Mouse (Mus musculus) ES-CJ7 (cell line): Measurements from ENCODE around the gene 1700029P11Rik.

Source experiments
- DNase-seq: peaks from one replicate; pipeline ENCODE4 v3.0.0; 2011; ENCODE audit warnings: low read depth, low spot score

Gene 1700029P11Rik

GRCm38 (mm10) chr15:81957598-81957997 is 22.7 kb upstream of the 1700029P11Rik start:
- DNase-seq: no peak

GRCm38 (mm10) chr15:81958906-81959305 is 21.4 kb upstream of the 1700029P11Rik start:
- no peak for DNase-seq

- DNase-seq: peak; percentile 97
Observed at GRCm38 (mm10) chr15:81960171-81961077, 19.9 kb upstream of the 1700029P11Rik start, which contains the start of gene Pmm1. Pmm1 (minus strand) TSS chr15:81960930.

- DNase-seq: no peak
Observed at GRCm38 (mm10) chr15:81961078-81961451, 19.3 kb upstream of the 1700029P11Rik start.

GRCm38 (mm10) chr15:81964262-81964661 is 16.1 kb upstream of the 1700029P11Rik start:
- no peak for DNase-seq

- DNase-seq: peak; percentile 75
Observed at GRCm38 (mm10) chr15:81964980-81965545, 15.3 kb upstream of the 1700029P11Rik start.

GRCm38 (mm10) chr15:81966062-81966829 is 14.1 kb upstream of the 1700029P11Rik start:
- no peak for DNase-seq

GRCm38 (mm10) chr15:81967821-81968220 is 12.5 kb upstream of the 1700029P11Rik start:
- DNase-seq: peak; percentile 76

- DNase-seq: peak; percentile 34
Observed at GRCm38 (mm10) chr15:81968447-81968846, 11.9 kb upstream of the 1700029P11Rik start.

GRCm38 (mm10) chr15:81969173-81969572 is 11.2 kb upstream of the 1700029P11Rik start:
- DNase-seq: peak; percentile 90

- DNase-seq: peak; percentile 76
Observed at GRCm38 (mm10) chr15:81969635-81970034, 10.7 kb upstream of the 1700029P11Rik start.

- peak; percentile 72 for DNase-seq
Observed at GRCm38 (mm10) chr15:81970498-81970897, 9.8 kb upstream of the 1700029P11Rik start.

- peak; percentile 49 for DNase-seq
Observed at GRCm38 (mm10) chr15:81975156-81975555, 5.2 kb upstream of the 1700029P11Rik start.

GRCm38 (mm10) chr15:81982173-81982572 is 1.8 kb downstream of the 1700029P11Rik start:
- DNase-seq: no peak

GRCm38 (mm10) chr15:81985267-81986161 is 5.2 kb downstream of the 1700029P11Rik start:
- DNase-seq: peak; percentile 38

- no peak for DNase-seq
Observed at GRCm38 (mm10) chr15:81987646-81988045, 7.3 kb downstream of the 1700029P11Rik start, which contains the start of gene Xrcc6. Xrcc6 (plus strand) TSS chr15:81987835.

GRCm38 (mm10) chr15:81989371-81990062 is 9.2 kb downstream of the 1700029P11Rik start:
- DNase-seq: peak; percentile 86

GRCm38 (mm10) chr15:81990549-81990948 is 10.2 kb downstream of the 1700029P11Rik start:
- DNase-seq: no peak

GRCm38 (mm10) chr15:81993992-81994391 is 13.7 kb downstream of the 1700029P11Rik start:
- DNase-seq: no peak

- no peak for DNase-seq
Observed at GRCm38 (mm10) chr15:82004257-82004656, 23.9 kb downstream of the 1700029P11Rik start.
